Mouse (Mus musculus): ENCODE data around the gene Myh7. TPM values are rescaled to one million over a fixed set of nuclear protein-coding genes. Genes with fewer than 3 reads are reported as not detected.

The Myh7 gene
- total and polyA plus RNA-seq, 2 experiments from 2014 or later: 8.8 to 9.3 TPM

DNA sequence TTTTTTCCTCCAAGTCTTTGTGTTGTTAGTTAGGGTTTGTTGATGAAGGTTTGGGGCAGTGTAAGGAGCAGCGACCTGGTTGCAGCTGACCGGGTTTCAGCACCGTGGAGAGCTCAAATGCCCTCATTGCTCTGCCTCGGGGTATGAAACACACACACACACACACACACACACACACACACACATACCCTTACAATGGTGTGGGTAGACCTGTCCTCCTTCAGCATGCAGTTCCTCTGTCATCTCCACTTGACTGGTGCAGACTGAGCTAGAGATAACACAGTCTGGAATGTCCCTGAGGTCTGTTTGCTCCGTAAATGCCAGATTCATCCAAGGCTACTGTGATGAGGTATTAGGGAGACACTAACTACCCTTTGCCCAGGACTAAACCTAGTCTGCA is 32.8 kb upstream of the Myh7 start:
- ATAC-seq: no peak
- Histone ChIP-seq H3K27me3 (ENCODE audit: insufficient read depth, low read length) (no peaks in the 10 kb centered on the region), H3K4me3 (ENCODE audit: low read depth, low read length) (no peak overlapping the region), H3K9ac (no peak overlapping the region), H3K9me3 (ENCODE audit: low read length) (no peaks in the 10 kb centered on the region), H3K4me2 (ENCODE audit: low read depth) (no peak overlapping the region), H3K36me3 (ENCODE audit: insufficient read depth) (peaks cover 27% of the 10 kb centered on the region), H3K27ac (ENCODE audit: low read depth, low read length) (peak overlapping the region; percentile 86; the same call in 1 of the 2 replicates), H3K4me1 (ENCODE audit: insufficient read depth) (peaks cover 15% of the 10 kb centered on the region)
- TF ChIP-seq CTCF (IDR thresholded peaks at IDR 0.05; ENCODE audit: low read depth): no peak
- WGBS: 7% methylated on average over 5 of the region's 5 CpGs
- no peak for DNase-seq

DNA sequence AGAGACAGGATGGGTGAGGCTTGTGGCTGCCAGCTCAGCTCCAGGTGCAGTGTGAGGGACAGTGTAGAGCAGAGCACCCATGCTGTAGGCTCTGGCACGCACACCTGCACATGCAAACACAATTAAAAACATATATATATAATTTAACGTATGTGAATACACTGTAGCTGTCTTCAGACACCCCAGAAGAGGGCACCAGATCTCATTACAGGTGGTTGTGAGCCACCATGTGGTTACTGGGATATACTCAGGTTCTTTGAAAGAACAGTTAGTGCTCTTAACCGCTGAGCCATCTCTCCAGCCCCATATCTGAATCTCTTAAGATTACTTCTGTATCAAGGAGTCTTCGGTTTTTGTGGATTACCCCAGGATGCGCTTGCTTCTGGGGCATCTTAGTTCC is 31.1 kb upstream of the Myh7 start:
- H3K27ac ChIP-seq (ENCODE audit: low read depth, low read length): no peak overlapping the region
- H3K36me3 ChIP-seq (ENCODE audit: insufficient read depth): peaks cover 44% of the 10 kb centered on the region
- H3K9me3 ChIP-seq (ENCODE audit: low read length): no peaks in the 10 kb centered on the region
- DNase-seq: no peak
- TF ChIP-seq CTCF (IDR thresholded peaks at IDR 0.05; ENCODE audit: low read depth): peak; percentile 63
- peaks cover 15% of the 10 kb centered on the region for H3K4me1 ChIP-seq (ENCODE audit: insufficient read depth)
- ATAC-seq: no peak
- H3K4me2 ChIP-seq (ENCODE audit: low read depth): no peak overlapping the region
- WGBS: 83% methylated on average over 5 of the region's 5 CpGs
- H3K4me3 ChIP-seq (ENCODE audit: low read depth, low read length): no peak overlapping the region
- no peaks in the 10 kb centered on the region for H3K27me3 ChIP-seq (ENCODE audit: insufficient read depth, low read length)
- H3K9ac ChIP-seq: no peak overlapping the region

- H3K36me3 ChIP-seq (ENCODE audit: insufficient read depth): peaks cover 46% of the 10 kb centered on the region
- H3K27me3 ChIP-seq (ENCODE audit: insufficient read depth, low read length): no peaks in the 10 kb centered on the region
- H3K27ac ChIP-seq (ENCODE audit: low read depth, low read length): no peak overlapping the region
- DNase-seq: peak; percentile 84
- WGBS: 58% methylated on average over 7 of the region's 7 CpGs
- peaks cover 10% of the 10 kb centered on the region for H3K4me1 ChIP-seq (ENCODE audit: insufficient read depth)
- no peaks in the 10 kb centered on the region for H3K9me3 ChIP-seq (ENCODE audit: low read length)
- peak; percentile 77 for TF ChIP-seq CTCF (IDR thresholded peaks at IDR 0.05; ENCODE audit: low read depth)
- ATAC-seq: 0 out of 2 replicates have a peak, but pooled peaks have one; percentile 14
- H3K4me3 ChIP-seq (ENCODE audit: low read depth, low read length): no peak overlapping the region
- no peak overlapping the region for H3K9ac ChIP-seq
- H3K4me2 ChIP-seq (ENCODE audit: low read depth): no peak overlapping the region
Measured at GRCm38 (mm10) chr14:55024236-55024635, 29.8 kb upstream of the Myh7 start.

- Histone ChIP-seq H3K9ac (no peak overlapping the region), H3K36me3 (ENCODE audit: insufficient read depth) (peaks cover 46% of the 10 kb centered on the region), H3K27ac (ENCODE audit: low read depth, low read length) (no peak overlapping the region), H3K4me1 (ENCODE audit: insufficient read depth) (no peaks in the 10 kb centered on the region; the same call in 1 of the 2 replicates), H3K4me3 (ENCODE audit: low read depth, low read length) (no peak overlapping the region), H3K4me2 (ENCODE audit: low read depth) (no peak overlapping the region), H3K27me3 (ENCODE audit: insufficient read depth, low read length) (no peaks in the 10 kb centered on the region), H3K9me3 (ENCODE audit: low read length) (no peaks in the 10 kb centered on the region)
- ATAC-seq (no peak), DNase-seq (no peak)
- WGBS: 87% methylated on average over 15 of the region's 15 CpGs
- TF ChIP-seq CTCF (IDR thresholded peaks at IDR 0.05; ENCODE audit: low read depth): no peak
Measured at GRCm38 (mm10) chr14:55023011-55023410, 28.6 kb upstream of the Myh7 start.

- ATAC-seq (no peak), DNase-seq (no peak)
- Histone ChIP-seq H3K4me1 (ENCODE audit: insufficient read depth) (no peaks in the 10 kb centered on the region), H3K27me3 (ENCODE audit: insufficient read depth, low read length) (no peaks in the 10 kb centered on the region), H3K9ac (no peak overlapping the region), H3K36me3 (ENCODE audit: insufficient read depth) (peaks cover 45% of the 10 kb centered on the region), H3K4me2 (ENCODE audit: low read depth) (no peak overlapping the region), H3K4me3 (ENCODE audit: low read depth, low read length) (no peak overlapping the region), H3K27ac (ENCODE audit: low read depth, low read length) (no peak overlapping the region), H3K9me3 (ENCODE audit: low read length) (no peaks in the 10 kb centered on the region)
- TF ChIP-seq CTCF (IDR thresholded peaks at IDR 0.05; ENCODE audit: low read depth): no peak
- 52% methylated on average over 9 of the region's 9 CpGs for WGBS
Measured at GRCm38 (mm10) chr14:55020394-55020793, 26.0 kb upstream of the Myh7 start.

- WGBS: 93% methylated on average over 16 of the region's 16 CpGs
- H3K27me3 ChIP-seq (ENCODE audit: insufficient read depth, low read length): no peaks in the 10 kb centered on the region
- TF ChIP-seq CTCF (IDR thresholded peaks at IDR 0.05; ENCODE audit: low read depth): no peak
- H3K4me2 ChIP-seq (ENCODE audit: low read depth): no peak overlapping the region
- no peak overlapping the region for H3K4me3 ChIP-seq (ENCODE audit: low read depth, low read length)
- ATAC-seq (no peak), DNase-seq (no peak)
- no peak overlapping the region for H3K9ac ChIP-seq
- H3K9me3 ChIP-seq (ENCODE audit: low read length): no peaks in the 10 kb centered on the region
- no peaks in the 10 kb centered on the region for H3K4me1 ChIP-seq (ENCODE audit: insufficient read depth)
- H3K36me3 ChIP-seq (ENCODE audit: insufficient read depth): peaks cover 16% of the 10 kb centered on the region
- no peak overlapping the region for H3K27ac ChIP-seq (ENCODE audit: low read depth, low read length)
Measured at GRCm38 (mm10) chr14:55016876-55017275, 22.4 kb upstream of the Myh7 start.

DNA sequence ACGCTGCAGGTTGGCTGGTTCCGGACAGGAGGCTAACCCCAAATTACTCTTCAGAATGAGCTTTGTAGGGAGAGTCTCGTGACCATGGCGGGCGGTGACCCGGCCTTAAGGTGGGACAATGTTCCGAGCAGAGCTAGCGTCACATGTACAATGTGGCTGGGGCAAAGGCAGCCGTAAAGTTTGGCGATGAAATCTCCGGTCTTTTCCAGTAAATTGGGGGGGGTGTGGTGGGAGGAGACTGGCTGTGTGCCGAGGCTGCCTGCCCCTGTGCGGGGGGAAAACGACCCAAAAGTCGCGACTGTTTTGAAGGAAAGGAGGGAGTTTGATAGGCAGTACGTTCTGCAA is 21.3 kb upstream of the Myh7 start:
- H3K9ac ChIP-seq: peak overlapping the region; percentile 70
- ATAC-seq: 0 out of 2 replicates have a peak, but pooled peaks have one; percentile 0
- peak overlapping the region; percentile 85 for H3K4me3 ChIP-seq (ENCODE audit: low read depth, low read length)
- H3K36me3 ChIP-seq (ENCODE audit: insufficient read depth): peaks cover 5% of the 10 kb centered on the region
- H3K9me3 ChIP-seq (ENCODE audit: low read length): no peaks in the 10 kb centered on the region
- WGBS: 1% methylated on average over 17 of the region's 17 CpGs
- no peak for TF ChIP-seq CTCF (IDR thresholded peaks at IDR 0.05; ENCODE audit: low read depth)
- no peaks in the 10 kb centered on the region for H3K4me1 ChIP-seq (ENCODE audit: insufficient read depth)
- no peaks in the 10 kb centered on the region for H3K27me3 ChIP-seq (ENCODE audit: insufficient read depth, low read length)
- no peak for DNase-seq
- H3K4me2 ChIP-seq (ENCODE audit: low read depth): peak overlapping the region; percentile 86
- H3K27ac ChIP-seq (ENCODE audit: low read depth, low read length): peak overlapping the region; percentile 72

All from forebrain, postnatal 0 days (tissue).